In the genomic region with DNA sequence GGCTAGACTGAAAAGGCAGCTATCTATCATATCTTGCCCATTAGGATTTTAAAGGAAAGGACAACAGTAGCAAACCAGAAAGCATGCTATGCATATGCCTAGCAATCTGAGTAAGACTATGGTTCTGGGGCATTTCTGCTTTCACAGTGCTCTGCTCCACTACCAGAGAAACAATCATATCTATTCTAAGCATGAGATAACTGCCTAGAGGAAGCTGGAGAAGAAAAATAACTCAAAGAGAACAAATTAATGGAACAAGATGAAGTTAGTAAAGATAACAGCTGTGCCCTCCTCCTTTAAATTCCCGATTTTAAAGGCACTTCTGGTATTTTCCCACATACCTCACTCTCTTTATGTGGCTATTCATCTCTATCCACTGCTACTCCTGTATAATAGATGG, we compare ENCODE assay signal across 25 mouse cellular contexts. TPM values are rescaled to one million over a fixed set of nuclear protein-coding genes. Genes with fewer than 3 reads are reported as not detected.
DNase-seq lines count a peak whose midpoint lies in the region; ATAC-seq and TF ChIP-seq lines count a peak whose summit lies in the region.
"Had no signal": no experiment of that assay in that cellular context is flagged by ENCODE, and none has a peak within 500 bp of the region (broad histone marks: within the 10 kb centered on the region; RNA-seq: fewer than 3 reads in every experiment).

No protein-coding gene starts in this region.

- WGBS in heart, embryonic 10.5 days: 32% methylated on average over 1 of the region's 1 CpGs
- WGBS in heart, embryonic 15.5 days: 22% methylated on average over 1 of the region's 1 CpGs
- WGBS in kidney, embryonic 16.5 days: 26% methylated on average over 1 of the region's 1 CpGs
- WGBS in kidney, adult 2 months: 44% methylated on average over 1 of the region's 1 CpGs

- H3K9me3 ChIP-seq in heart, embryonic 10.5 days: no peaks in the 10 kb centered on the region
- no peaks in the 10 kb centered on the region for H3K9me3 ChIP-seq in heart, embryonic 15.5 days (replicated peaks)
- H3K9me3 ChIP-seq in kidney, embryonic 16.5 days (ENCODE audit: low read length): no peaks in the 10 kb centered on the region
- H3K9me3 ChIP-seq: embryonic facial prominence, embryonic 12.5 days; forebrain, embryonic 13.5 days; G1E; hindbrain, embryonic 10.5 days; hindbrain, embryonic 15.5 days had no signal

- no peaks in the 10 kb centered on the region for H3K27me3 ChIP-seq in heart, embryonic 10.5 days (ENCODE audit: insufficient read depth, poor library complexity, severe bottlenecking)
- H3K27me3 ChIP-seq in heart, embryonic 15.5 days: no peaks in the 10 kb centered on the region
- H3K27me3 ChIP-seq in kidney, embryonic 16.5 days (ENCODE audit: insufficient read depth, low read length): no peaks in the 10 kb centered on the region
- H3K27me3 ChIP-seq in kidney, adult 2 months (replicated peaks; ENCODE audit: control insufficient read depth, insufficient read depth, low read length): no peaks in the 10 kb centered on the region
- H3K27me3 ChIP-seq: embryonic facial prominence, embryonic 12.5 days; forebrain, embryonic 13.5 days; hindbrain, embryonic 15.5 days; Patski had no signal

- no peak for DNase-seq in heart, embryonic 10.5 days (ENCODE audit: low spot score)
- DNase-seq in heart, adult 18-20 months: no peak
- DNase-seq in heart, adult 8-10 months (ENCODE audit: low spot score): no peak
- no peak for DNase-seq in kidney, adult 2 months
- no peak for DNase-seq in ovary, postnatal 14 days (ENCODE audit: low spot score)
- no peak for DNase-seq in right cerebral cortex, postnatal 25 days
- DNase-seq: adrenal gland, postnatal 14 days; B cell, adult 2 months; cerebellum, adult 11-12 months; cerebellum, adult 9-10 months; cerebellum, postnatal 25 days; forebrain, postnatal 0 days; gastrocnemius, adult 2 months; gastrocnemius, postnatal 25 days; kidney, adult 18-20 months had no signal

- H3K4me3 ChIP-seq in heart, embryonic 10.5 days: no peak overlapping the region
- no peak overlapping the region for H3K4me3 ChIP-seq in heart, embryonic 15.5 days
- no peak overlapping the region for H3K4me3 ChIP-seq in kidney, embryonic 16.5 days (ENCODE audit: low read length)
- no peak overlapping the region for H3K4me3 ChIP-seq in kidney, adult 2 months (ENCODE audit: insufficient read depth, low read depth, low read length)
- H3K4me3 ChIP-seq: embryonic facial prominence, embryonic 12.5 days; forebrain, embryonic 13.5 days; gastrocnemius, adult 2 months; hindbrain, embryonic 10.5 days; hindbrain, embryonic 15.5 days had no signal

- no peak for ATAC-seq in heart, embryonic 15.5 days (replicated peaks; ENCODE audit: insufficient number of reproducible peaks, insufficient read depth, low FRiP score, low read depth)
- ATAC-seq in kidney, embryonic 16.5 days (ENCODE audit: low FRiP score, low TSS enrichment): no peak
- ATAC-seq: activated CD4-positive, CD25-positive, alpha-beta regulatory T cell, adult 4 months; CD4-positive, CD25-positive, alpha-beta regulatory T cell, adult 4 months; forebrain, embryonic 13.5 days; forebrain, postnatal 0 days; Patski had no signal

- TF ChIP-seq CTCF in kidney, adult 2 months (conservative IDR thresholded peaks at IDR 0.05; ENCODE audit: insufficient read depth, insufficient read length, low read depth, low read length): no peak

- H3K4me2 ChIP-seq in heart, embryonic 15.5 days: no peak overlapping the region
- H3K4me2 ChIP-seq in kidney, embryonic 16.5 days (replicated peaks; ENCODE audit: low read depth, low read length): no peak overlapping the region
- H3K4me2 ChIP-seq: embryonic facial prominence, embryonic 12.5 days; forebrain, embryonic 13.5 days; hindbrain, embryonic 15.5 days had no signal

- H3K9ac ChIP-seq in heart, embryonic 15.5 days: no peak overlapping the region
- H3K9ac ChIP-seq in kidney, embryonic 16.5 days (replicated peaks; ENCODE audit: low read length): no peak overlapping the region
- H3K9ac ChIP-seq: embryonic facial prominence, embryonic 12.5 days; forebrain, embryonic 13.5 days; forebrain, postnatal 0 days; hindbrain, embryonic 15.5 days had no signal

- H3K36me3 ChIP-seq in heart, embryonic 10.5 days: peaks cover 5% of the 10 kb centered on the region; the same call in 1 of the 2 replicates
- no peaks in the 10 kb centered on the region; the same call in 1 of the 2 replicates for H3K36me3 ChIP-seq in heart, embryonic 15.5 days
- no peaks in the 10 kb centered on the region for H3K36me3 ChIP-seq in kidney, embryonic 16.5 days (ENCODE audit: insufficient read depth, low read length)
- no peaks in the 10 kb centered on the region for H3K36me3 ChIP-seq in kidney, adult 2 months (ENCODE audit: control insufficient read depth, insufficient read depth, low read length)
- H3K36me3 ChIP-seq: embryonic facial prominence, embryonic 12.5 days; G1E; hindbrain, embryonic 15.5 days had no signal

- H3K27ac ChIP-seq in heart, embryonic 10.5 days: 0 out of 2 replicates have a peak overlapping the region, but pooled peaks have one; percentile 39
- peak overlapping the region; percentile 24; the same call in 1 of the 2 replicates for H3K27ac ChIP-seq in heart, embryonic 15.5 days
- H3K27ac ChIP-seq in kidney, embryonic 16.5 days (ENCODE audit: low read length): peak overlapping the region; percentile 58
- no peak overlapping the region for H3K27ac ChIP-seq in kidney, adult 2 months (ENCODE audit: insufficient read depth, low read depth, low read length)
- H3K27ac ChIP-seq: embryonic facial prominence, embryonic 12.5 days; forebrain, embryonic 13.5 days; gastrocnemius, adult 2 months; hindbrain, embryonic 10.5 days; hindbrain, embryonic 15.5 days had no signal

- peaks cover 15% of the 10 kb centered on the region; the same call in 1 of the 2 replicates for H3K4me1 ChIP-seq in heart, embryonic 10.5 days
- peaks cover 8% of the 10 kb centered on the region for H3K4me1 ChIP-seq in heart, embryonic 15.5 days (replicated peaks)
- peaks cover 20% of the 10 kb centered on the region for H3K4me1 ChIP-seq in kidney, embryonic 16.5 days (ENCODE audit: insufficient read depth, low read length)
- peaks cover 5% of the 10 kb centered on the region; the same call in 1 of the 2 replicates for H3K4me1 ChIP-seq in kidney, adult 2 months (ENCODE audit: control insufficient read depth, insufficient read depth, low read length)
- H3K4me1 ChIP-seq: embryonic facial prominence, embryonic 12.5 days; forebrain, embryonic 13.5 days; hindbrain, embryonic 15.5 days had no signal

- no peak for TF ChIP-seq POLR2A in kidney, adult 2 months (IDR thresholded peaks at IDR 0.05; ENCODE audit: low read depth, low read length)

RNA-seq across cellular contexts. Expression of a gene that starts 51.0 kb away (rescaled TPM):
- polyA plus RNA-seq in heart, embryonic 10.5 days (2016; fragmentation: Nextera tagmentation; extraction: Ambion mirVana): 15.4 and 15.5 TPM in 2 replicates
- total RNA-seq in heart, adult 18-20 months (2021): 100 to 1,000 TPM; 105 to 111 TPM
- polyA plus RNA-seq in heart, embryonic 15.5 days (2015; fragmentation: Nextera tagmentation; extraction: Ambion mirVana): 16.8 and 20.3 TPM in 2 replicates
- 100 to 1,000 TPM; 121 to 144 (median 138) TPM for total RNA-seq in heart, adult 8-10 months (2022)
- 10.7 and 11.7 TPM in 2 replicates for polyA plus RNA-seq in kidney, embryonic 16.5 days (2015; fragmentation: Nextera tagmentation; extraction: Ambion mirVana)
- polyA plus RNA-seq in kidney, adult 2 months (2012; rRNA removed): 45.1 and 61.9 TPM in 2 replicates
